Mouse (Mus musculus): ENCODE measurements around the gene Phactr2.

DNA sequence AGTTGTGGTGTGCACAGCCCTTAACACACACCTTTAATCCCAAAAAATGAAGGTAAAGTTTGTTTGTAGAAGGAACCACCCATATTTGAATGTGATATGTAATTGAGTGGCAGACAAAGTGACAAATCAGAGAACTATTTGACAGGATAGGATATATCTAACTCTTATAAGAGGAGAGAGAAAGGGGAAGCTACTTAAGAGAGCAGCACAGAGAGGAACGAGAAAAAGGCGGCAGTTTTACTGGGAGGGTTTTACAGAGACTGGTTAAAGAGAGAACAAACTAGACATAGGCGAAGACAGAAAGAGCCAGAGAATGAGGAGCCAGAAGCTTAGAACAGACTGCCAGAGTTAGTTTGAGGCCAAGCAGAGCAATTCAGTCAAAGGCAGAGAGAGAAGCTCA lies 273.4 kb downstream of the Phactr2 start:
- TF ChIP-seq CTCF (IDR thresholded peaks at IDR 0.05; ENCODE audit: low read depth, low read length) = no peak
- no peak for TF ChIP-seq POLR2A (IDR thresholded peaks at IDR 0.05; ENCODE audit: insufficient read depth, low read length)

Data from ES-Bruce4 (cell line).